Mouse (Mus musculus) kidney, postnatal 0 days (tissue): ENCODE measurements around the gene Ifnar2. TPM values are rescaled to one million over a fixed set of nuclear protein-coding genes. Genes with fewer than 3 reads are reported as not detected.

Experiments used
- ATAC-seq: fragments of 200-750 bp; cut with Nextera tagmentation; replicated peaks from 2 replicates; pipeline ENCODE4 v1.8.0; 2017; ENCODE audit warnings: low read depth, moderate number of reproducible peaks, moderate TSS enrichment, moderate library complexity; ENCODE audit not compliant: low FRiP score
- DNase-seq: peaks from one replicate; pipeline ENCODE4 v3.0.0-alpha.2; 2016; ENCODE audit warnings: low spot score
- H3K27ac ChIP-seq: fragments of 300-500 bp; sonication (generic); 2 replicates; pipeline ENCODE4 v1.5.1; 2014; ENCODE audit warnings: mild to moderate bottlenecking
- H3K27me3 ChIP-seq: fragments of 300-500 bp; sonication (generic); 2 replicates; pipeline ENCODE4 v1.6.1; 2014; ENCODE audit warnings: low read length, mixed read lengths; ENCODE audit not compliant: insufficient read depth
- H3K36me3 ChIP-seq: fragments of 300-500 bp; sonication (generic); 2 replicates; pipeline ENCODE4 v1.6.1; 2014; ENCODE audit warnings: low read length, mixed read lengths; ENCODE audit not compliant: insufficient read depth
- H3K4me1 ChIP-seq: fragments of 300-500 bp; sonication (generic); replicated peaks from 2 replicates; pipeline ENCODE4 v1.6.1; 2014; ENCODE audit warnings: antibody characterized with exemption, low read length, mixed read lengths; ENCODE audit not compliant: insufficient read depth
- H3K4me2 ChIP-seq: fragments of 300-500 bp; sonication (generic); 2 replicates; pipeline ENCODE4 v1.6.1; 2014; ENCODE audit warnings: mild to moderate bottlenecking, low read length, moderate library complexity, mixed read lengths
- H3K4me3 ChIP-seq: fragments of 300-500 bp; sonication (generic); replicated peaks from 2 replicates; pipeline ENCODE4 v1.5.1; 2014; ENCODE audit warnings: low read depth, low read length
- H3K9ac ChIP-seq: fragments of 300-500 bp; sonication (generic); 2 replicates; pipeline ENCODE4 v1.6.1; 2014; ENCODE audit warnings: low read depth, low read length
- H3K9me3 ChIP-seq: fragments of 300-500 bp; sonication (generic); replicated peaks from 2 replicates; pipeline ENCODE4 v1.6.1; 2016; ENCODE audit warnings: low read length, inconsistent platforms, mixed read lengths
- CTCF ChIP-seq: IDR thresholded peaks from 2 replicates; pipeline ENCODE4 v1.5.1; 2016; ENCODE audit warnings: antibody characterized with exemption, low read depth, mild to moderate bottlenecking, moderate library complexity
- WGBS: fragments of 180-500 bp; shearing (Covaris S2); extraction: QIAGEN DNeasy Blood & Tissue Kit; methylation state at CpG from one replicate; pipeline ENCODE4 v1.1.7; 2014; 5-methylcytosine and 5-hydroxymethylcytosine counted together
- polyA plus RNA-seq: library from polyadenylated mRNA; unstranded; fragments of >200 nt; fragmentation: Nextera tagmentation; extraction: Ambion mirVana; gene quantifications from 2 replicates; pipeline ENCODE4 v1.2.1, GENCODE M21; 2015

Gene Ifnar2
- polyA plus RNA-seq, 1 experiment from 2014 or later = 60.7 TPM

GRCm38 (mm10) chr16:91376701-91377100 is 4.1 kb downstream of the Ifnar2 start:
- Histone ChIP-seq H3K4me1 (peaks cover 24% of the 10 kb centered on the region), H3K4me2 (no peak overlapping the region), H3K4me3 (no peak overlapping the region), H3K27me3 (no peaks in the 10 kb centered on the region), H3K27ac (no peak overlapping the region), H3K9me3 (no peaks in the 10 kb centered on the region), H3K9ac (no peak overlapping the region), H3K36me3 (no peaks in the 10 kb centered on the region)
- no peak for TF ChIP-seq CTCF
- 85% methylated on average over 10 of the region's 10 CpGs for WGBS
- ATAC-seq = no peak
- no peak for DNase-seq

DNA sequence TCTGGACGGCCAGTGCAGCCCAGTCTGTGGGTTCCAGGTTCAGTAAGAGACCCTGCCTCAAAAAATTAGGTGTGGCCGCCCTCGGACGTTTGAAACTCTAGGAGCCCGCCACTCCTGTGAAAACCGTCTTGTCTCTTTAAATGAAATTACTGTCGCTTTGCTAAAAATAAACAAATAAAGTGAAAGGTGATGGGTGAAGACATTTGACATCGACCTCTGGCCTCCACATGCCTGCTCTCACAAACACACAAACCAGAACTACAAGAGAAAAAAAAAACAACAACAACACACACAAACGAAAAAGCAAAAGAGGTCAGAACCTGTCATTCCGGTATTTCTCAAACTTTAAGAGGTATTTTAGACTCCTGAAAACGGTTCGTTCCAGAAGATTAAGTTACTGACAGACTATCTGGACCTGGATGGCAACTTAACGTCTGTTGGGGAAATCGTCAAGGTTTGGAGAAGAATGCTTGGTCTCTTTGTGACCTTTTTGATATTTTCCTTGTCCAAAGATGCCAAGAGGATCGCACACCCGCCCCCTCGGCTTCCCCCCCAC is 5.9 kb downstream of the Ifnar2 start:
- Histone ChIP-seq H3K36me3 (0 out of 2 replicates have a peak, but pooled peaks cover 4% of the 10 kb centered on the region), H3K27ac (peak overlapping the region; percentile 82), H3K9ac (no peak overlapping the region), H3K4me1 (peaks cover 23% of the 10 kb centered on the region), H3K27me3 (no peaks in the 10 kb centered on the region), H3K9me3 (no peaks in the 10 kb centered on the region), H3K4me3 (no peak overlapping the region), H3K4me2 (peak overlapping the region; percentile 32)
- TF ChIP-seq CTCF = no peak
- ATAC-seq = no peak
- DNase-seq = peak; percentile 62
- 21% methylated on average over 17 of the region's 17 CpGs for WGBS

DNA sequence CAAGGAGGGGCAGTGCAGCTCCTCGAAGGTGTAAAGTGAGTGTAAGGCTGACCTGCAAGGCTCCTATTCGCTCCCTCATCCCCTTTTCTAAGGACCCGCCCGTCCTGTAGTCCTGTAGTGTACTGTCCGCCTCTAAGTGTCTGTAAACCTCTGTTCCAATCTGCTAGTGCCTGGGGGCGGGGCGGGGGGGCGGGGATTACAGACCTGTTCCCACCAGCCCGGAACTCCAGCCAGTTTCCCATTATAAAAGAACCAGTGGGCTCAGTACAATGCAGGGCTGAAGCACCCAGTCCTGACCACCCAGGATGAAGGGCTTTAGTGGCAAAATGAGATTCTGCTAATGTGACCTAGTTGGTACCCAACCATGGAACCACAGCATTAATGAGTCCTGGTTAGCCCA is 6.4 kb downstream of the Ifnar2 start:
- H3K27ac ChIP-seq = peak overlapping the region; percentile 82
- H3K4me2 ChIP-seq = peak overlapping the region; percentile 32
- H3K27me3 ChIP-seq = no peaks in the 10 kb centered on the region
- ATAC-seq = peak; percentile 68
- TF ChIP-seq CTCF = no peak
- H3K4me1 ChIP-seq = peaks cover 18% of the 10 kb centered on the region
- H3K36me3 ChIP-seq = 0 out of 2 replicates have a peak, but pooled peaks cover 6% of the 10 kb centered on the region
- no peak overlapping the region for H3K9ac ChIP-seq
- WGBS = 15% methylated on average over 9 of the region's 9 CpGs
- DNase-seq = peak; percentile 48
- H3K4me3 ChIP-seq = no peak overlapping the region
- no peaks in the 10 kb centered on the region for H3K9me3 ChIP-seq

- H3K36me3 ChIP-seq = 0 out of 2 replicates have a peak, but pooled peaks cover 9% of the 10 kb centered on the region
- no peak overlapping the region for H3K4me3 ChIP-seq
- TF ChIP-seq CTCF = no peak
- H3K9me3 ChIP-seq = no peaks in the 10 kb centered on the region
- peak overlapping the region; percentile 32 for H3K4me2 ChIP-seq
- DNase-seq = no peak
- ATAC-seq = no peak
- no peak overlapping the region for H3K9ac ChIP-seq
- H3K27me3 ChIP-seq = no peaks in the 10 kb centered on the region
- peaks cover 15% of the 10 kb centered on the region for H3K4me1 ChIP-seq
- 39% methylated on average over 3 of the region's 3 CpGs for WGBS
- H3K27ac ChIP-seq = peak overlapping the region; percentile 82
Observed at GRCm38 (mm10) chr16:91379412-91379811, 6.8 kb downstream of the Ifnar2 start.

DNA sequence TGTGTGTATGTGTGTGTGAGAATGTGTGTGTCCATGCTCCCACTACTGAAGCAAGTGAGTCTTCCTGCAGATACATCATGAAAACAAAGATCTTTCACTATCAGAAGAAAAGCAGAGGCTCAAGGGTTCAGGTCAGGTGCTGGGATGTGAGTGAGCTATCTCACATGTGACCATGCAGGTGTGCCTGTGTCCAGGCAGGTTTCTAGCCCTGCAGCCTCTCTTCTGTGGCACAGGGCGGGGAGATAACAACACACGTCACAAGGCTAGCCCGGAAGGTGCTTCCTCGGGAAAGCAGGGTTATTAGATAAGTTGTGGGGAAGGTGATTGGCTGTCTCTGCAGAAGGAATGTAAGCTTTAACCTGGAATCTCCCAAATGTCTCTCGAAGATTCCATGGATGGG is 7.6 kb downstream of the Ifnar2 start:
- H3K4me3 ChIP-seq = no peak overlapping the region
- no peaks in the 10 kb centered on the region for H3K9me3 ChIP-seq
- H3K36me3 ChIP-seq = 0 out of 2 replicates have a peak, but pooled peaks cover 9% of the 10 kb centered on the region
- no peaks in the 10 kb centered on the region for H3K27me3 ChIP-seq
- ATAC-seq (no peak), DNase-seq (no peak)
- H3K4me1 ChIP-seq = peaks cover 20% of the 10 kb centered on the region
- H3K4me2 ChIP-seq = no peak overlapping the region
- 72% methylated on average over 5 of the region's 5 CpGs for WGBS
- TF ChIP-seq CTCF = no peak
- no peak overlapping the region for H3K27ac ChIP-seq
- no peak overlapping the region for H3K9ac ChIP-seq

GRCm38 (mm10) chr16:91381606-91382005 is 9.0 kb downstream of the Ifnar2 start:
- ATAC-seq = no peak

More at GRCm38 (mm10) chr16:91381606-91382005, 9.0 kb downstream of the Ifnar2 start:
- H3K36me3 ChIP-seq = 0 out of 2 replicates have a peak, but pooled peaks cover 9% of the 10 kb centered on the region
- no peaks in the 10 kb centered on the region for H3K9me3 ChIP-seq
- H3K27ac ChIP-seq = no peak overlapping the region
- TF ChIP-seq CTCF = no peak
- H3K4me1 ChIP-seq = peaks cover 21% of the 10 kb centered on the region
- H3K9ac ChIP-seq = no peak overlapping the region
- 77% methylated on average over 4 of the region's 4 CpGs for WGBS
- H3K4me3 ChIP-seq = no peak overlapping the region
- H3K4me2 ChIP-seq = no peak overlapping the region
- no peaks in the 10 kb centered on the region for H3K27me3 ChIP-seq
- no peak for DNase-seq
